Mouse (Mus musculus): ENCODE results near the gene Mpzl1. TPM values are rescaled to one million over a fixed set of nuclear protein-coding genes. Genes with fewer than 3 reads are reported as not detected.

Mpzl1 gene
- polyA plus RNA-seq, 1 experiment = 2.8 TPM

DNA sequence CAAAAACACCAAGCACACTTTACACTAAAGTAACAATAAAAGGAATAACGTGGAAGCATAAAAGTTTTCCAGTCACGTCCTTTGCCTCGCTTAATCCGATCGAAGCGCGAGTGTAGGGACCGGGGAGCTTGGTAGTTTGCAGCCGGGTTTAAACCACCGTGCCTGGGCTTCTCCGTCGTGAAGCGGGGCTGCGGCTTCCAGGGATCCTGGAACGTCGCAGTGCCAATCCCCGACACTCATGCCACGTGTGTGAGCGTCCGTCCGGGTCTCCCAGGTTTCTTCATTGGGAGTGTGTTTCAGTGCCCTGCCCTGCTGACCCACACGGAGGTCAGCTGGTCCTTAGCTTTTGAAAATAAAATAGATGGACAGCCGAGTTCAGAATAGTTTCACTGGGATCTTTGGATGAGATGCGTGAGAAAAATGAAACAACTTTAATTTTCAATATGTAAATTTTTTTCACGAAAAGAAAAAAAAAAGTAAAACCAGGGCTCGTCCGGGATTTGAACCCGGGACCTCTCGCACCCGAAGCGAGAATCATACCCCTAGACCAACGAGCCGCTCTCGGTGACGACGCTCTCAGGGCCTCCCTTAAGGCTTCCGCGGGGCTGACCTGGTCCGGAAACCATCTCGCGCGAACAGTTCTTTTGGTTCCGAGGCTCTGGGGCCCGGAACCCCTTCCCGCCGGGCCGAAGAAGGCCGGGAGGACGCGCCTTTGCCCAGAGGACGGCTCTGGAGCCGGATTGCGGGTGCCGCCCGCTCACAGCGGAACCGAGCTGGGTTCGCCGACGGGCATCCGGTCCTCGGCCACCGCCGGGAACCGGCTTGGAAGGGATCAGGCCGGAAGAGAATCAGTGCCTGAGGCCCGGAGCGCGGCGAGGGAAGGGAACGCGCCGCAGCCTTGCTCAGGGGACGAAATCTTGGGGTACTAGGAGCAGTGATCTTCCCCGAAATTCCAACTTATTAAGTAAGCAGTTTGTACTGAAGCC lies 7.7 kb upstream of the Mpzl1 start:
- Histone ChIP-seq H3K4me1 (ENCODE audit: control insufficient read depth, insufficient read depth, low read length) (peaks cover 28% of the 10 kb centered on the region), H3K27ac (ENCODE audit: insufficient read depth, low read depth, low read length) (peak overlapping the region; percentile 59), H3K4me3 (ENCODE audit: insufficient read depth, low read length) (peak overlapping the region; percentile 72)
- TF ChIP-seq POLR2A (IDR thresholded peaks at IDR 0.05; ENCODE audit: borderline replicate concordance, low read depth, low read length) (0 out of 2 replicates have a peak, but pooled peaks have one; percentile 49), CTCF (IDR thresholded peaks at IDR 0.05; ENCODE audit: low read depth, low read length) (no peak)

DNA sequence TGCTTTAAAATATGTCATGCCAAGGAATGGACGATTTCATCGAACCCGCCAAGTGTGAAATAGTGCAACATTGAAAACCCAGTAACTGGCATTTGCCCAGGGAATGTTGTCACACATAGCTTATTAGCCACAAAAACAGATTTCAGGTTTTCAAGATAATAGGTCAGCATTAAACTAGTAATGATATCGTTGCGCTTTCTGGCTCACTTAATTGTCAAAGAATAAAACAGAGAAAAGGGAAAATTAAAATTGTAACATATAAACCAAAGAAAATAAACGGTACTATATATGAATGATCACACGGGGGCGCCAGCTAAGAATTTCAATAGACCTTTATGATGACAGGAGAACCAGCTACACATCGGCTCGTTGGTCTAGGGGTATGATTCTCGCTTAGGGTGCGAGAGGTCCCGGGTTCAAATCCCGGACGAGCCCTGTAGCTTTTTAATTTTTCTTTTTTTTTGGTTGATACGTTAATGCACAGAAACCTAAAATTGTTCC lies 7.0 kb upstream of the Mpzl1 start:
- Histone ChIP-seq H3K27ac (ENCODE audit: insufficient read depth, low read depth, low read length) (peak overlapping the region; percentile 54), H3K4me3 (ENCODE audit: insufficient read depth, low read length) (peak overlapping the region; percentile 72), H3K4me1 (ENCODE audit: control insufficient read depth, insufficient read depth, low read length) (peaks cover 28% of the 10 kb centered on the region)
- TF ChIP-seq POLR2A (IDR thresholded peaks at IDR 0.05; ENCODE audit: borderline replicate concordance, low read depth, low read length) = no peak
- TF ChIP-seq CTCF (IDR thresholded peaks at IDR 0.05; ENCODE audit: low read depth, low read length) = peak; percentile 46; the same call in 1 of the 2 replicates

DNA sequence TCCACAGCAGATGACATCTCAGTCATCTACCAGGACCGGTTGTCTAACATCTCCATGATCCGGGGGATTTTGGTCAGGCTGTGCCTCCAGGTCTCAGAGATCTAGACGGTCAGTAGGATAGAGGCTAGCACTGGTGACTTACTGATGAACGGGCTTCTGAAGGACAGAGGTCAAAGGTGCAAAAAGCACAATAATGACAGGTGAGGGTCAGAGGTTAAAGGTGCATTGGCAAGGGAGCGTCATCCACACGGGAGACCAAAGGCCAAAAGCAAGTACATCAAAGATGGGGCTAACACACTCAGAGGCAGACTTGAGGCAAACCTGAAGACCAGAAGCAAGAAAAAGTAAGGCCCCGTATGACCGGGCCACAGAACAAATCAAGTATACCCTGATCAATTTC lies 2.0 kb upstream of the Mpzl1 start:
- H3K27ac ChIP-seq (ENCODE audit: insufficient read depth, low read depth, low read length) = no peak overlapping the region
- H3K4me3 ChIP-seq (ENCODE audit: insufficient read depth, low read length) = no peak overlapping the region
- H3K4me1 ChIP-seq (ENCODE audit: control insufficient read depth, insufficient read depth, low read length) = peaks cover 18% of the 10 kb centered on the region
- TF ChIP-seq CTCF (IDR thresholded peaks at IDR 0.05; ENCODE audit: low read depth, low read length) (no peak), POLR2A (IDR thresholded peaks at IDR 0.05; ENCODE audit: borderline replicate concordance, low read depth, low read length) (no peak)

DNA sequence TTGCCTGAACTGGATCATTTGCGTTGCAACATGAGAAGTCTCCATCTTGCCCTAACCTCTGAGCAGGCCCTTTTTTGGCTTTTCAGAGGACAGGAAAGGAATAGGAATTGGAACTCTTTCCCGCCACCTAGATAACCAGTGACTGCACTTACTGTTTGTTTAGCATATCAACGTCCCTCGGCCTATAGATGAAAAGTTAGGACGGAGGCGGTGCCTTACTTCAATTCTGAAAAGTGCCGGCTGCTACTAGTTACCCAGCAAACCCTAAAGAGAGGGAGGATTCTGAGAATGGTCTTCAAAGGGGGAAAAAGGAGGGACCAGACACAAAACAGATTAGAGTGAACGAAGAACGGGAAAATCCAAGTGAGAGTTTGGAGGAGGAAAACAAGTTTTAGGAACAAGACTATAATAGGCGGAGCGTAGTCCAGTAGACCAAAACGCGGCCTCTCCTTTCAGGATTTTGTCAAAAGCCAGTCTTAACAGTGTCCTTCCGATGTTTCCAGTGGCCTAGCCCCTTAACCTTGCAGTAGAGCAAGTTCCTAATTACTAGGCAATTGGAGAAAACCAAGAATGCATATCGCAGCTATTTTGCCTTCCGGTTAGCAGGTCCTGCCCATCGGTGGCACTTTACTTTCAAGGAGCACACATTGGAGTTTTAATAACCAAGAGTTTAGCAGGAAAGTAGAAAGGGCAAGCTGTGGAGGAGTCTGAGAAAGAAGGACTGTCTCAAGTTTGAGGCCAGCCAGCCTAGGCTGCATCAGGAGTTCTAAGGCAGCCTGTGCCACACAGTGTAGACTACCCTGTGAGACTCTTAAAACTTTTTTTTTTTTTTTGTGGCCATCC lies 938 bp upstream of the Mpzl1 start:
- H3K27ac ChIP-seq (ENCODE audit: insufficient read depth, low read depth, low read length) = no peak overlapping the region

DNA sequence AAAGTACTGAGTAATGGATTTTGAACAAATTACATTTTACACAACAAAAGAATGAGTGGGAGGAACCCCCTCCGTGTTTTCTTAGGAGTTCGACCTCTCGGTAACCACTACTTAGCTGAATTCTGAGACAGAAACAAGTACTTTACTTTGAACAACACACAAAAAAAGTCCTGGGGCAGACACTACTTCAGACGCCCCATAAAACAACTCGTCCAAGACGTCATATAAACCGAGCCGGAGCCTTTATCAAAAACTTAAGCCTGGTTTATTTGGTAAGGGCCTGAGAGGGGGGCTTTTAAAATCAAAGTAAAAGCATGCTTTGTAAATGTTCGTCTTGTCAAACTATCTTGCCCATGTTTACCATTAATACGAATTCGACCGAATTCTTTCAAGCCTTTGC lies 993 bp downstream of the Mpzl1 start:
- Histone ChIP-seq H3K4me1 (ENCODE audit: control insufficient read depth, insufficient read depth, low read length) (peaks cover 17% of the 10 kb centered on the region; the same call in 1 of the 2 replicates), H3K4me3 (ENCODE audit: insufficient read depth, low read length) (no peak overlapping the region), H3K27ac (ENCODE audit: insufficient read depth, low read depth, low read length) (no peak overlapping the region)
- TF ChIP-seq POLR2A (IDR thresholded peaks at IDR 0.05; ENCODE audit: borderline replicate concordance, low read depth, low read length) (no peak), CTCF (IDR thresholded peaks at IDR 0.05; ENCODE audit: low read depth, low read length) (no peak)

More for the DNA sequence above, 938 bp upstream of the Mpzl1 start:
- H3K4me1 ChIP-seq (ENCODE audit: control insufficient read depth, insufficient read depth, low read length) = peaks cover 19% of the 10 kb centered on the region
- TF ChIP-seq CTCF (IDR thresholded peaks at IDR 0.05; ENCODE audit: low read depth, low read length) = no peak
- TF ChIP-seq POLR2A (IDR thresholded peaks at IDR 0.05; ENCODE audit: borderline replicate concordance, low read depth, low read length) = no peak
- peak overlapping the region; percentile 57 for H3K4me3 ChIP-seq (ENCODE audit: insufficient read depth, low read length)

DNA sequence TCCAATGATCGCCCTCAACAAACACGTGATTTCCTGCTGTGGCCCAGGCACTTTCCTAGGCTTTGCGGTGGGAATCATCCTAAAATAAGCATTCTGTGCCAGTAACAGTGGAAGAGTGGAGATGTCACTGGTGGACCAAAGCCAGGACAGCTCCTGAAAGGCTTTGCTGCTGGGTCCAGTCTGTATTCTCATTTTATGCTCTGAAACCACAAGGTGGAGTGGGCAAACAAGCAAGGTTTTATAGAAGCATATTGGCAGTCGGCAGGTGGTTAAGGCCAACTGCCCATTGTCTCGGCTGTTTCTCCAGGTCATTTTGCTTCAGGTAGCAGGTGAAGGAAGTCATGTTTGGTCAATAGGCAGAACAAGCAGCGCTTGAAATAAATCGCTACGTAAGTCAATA lies 3.2 kb downstream of the Mpzl1 start:
- H3K4me3 ChIP-seq (ENCODE audit: insufficient read depth, low read length) = no peak overlapping the region
- H3K27ac ChIP-seq (ENCODE audit: insufficient read depth, low read depth, low read length) = no peak overlapping the region
- peaks cover 17% of the 10 kb centered on the region; the same call in 1 of the 2 replicates for H3K4me1 ChIP-seq (ENCODE audit: control insufficient read depth, insufficient read depth, low read length)
- TF ChIP-seq POLR2A (IDR thresholded peaks at IDR 0.05; ENCODE audit: borderline replicate concordance, low read depth, low read length) = no peak
- TF ChIP-seq CTCF (IDR thresholded peaks at IDR 0.05; ENCODE audit: low read depth, low read length) = no peak

DNA sequence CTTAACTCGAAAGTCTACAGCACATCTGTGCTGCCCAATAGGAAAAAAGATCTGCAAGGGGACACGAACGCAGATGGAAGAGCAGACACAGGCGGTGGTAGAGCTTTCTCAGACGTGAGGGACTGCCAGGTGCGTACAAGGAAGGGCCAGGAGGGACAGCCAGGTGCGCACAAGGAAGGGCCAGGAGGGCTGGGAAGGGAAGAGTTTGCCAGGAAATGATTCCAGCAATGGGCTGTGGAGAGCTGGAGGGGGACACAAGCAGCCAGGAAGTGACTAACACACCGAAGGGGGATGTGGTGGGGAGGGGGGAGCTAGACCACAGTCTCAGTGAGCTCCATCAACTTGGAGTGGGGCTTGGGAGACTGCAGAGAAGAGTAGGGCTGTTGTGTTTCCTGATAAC lies 4.4 kb downstream of the Mpzl1 start:
- no peak for TF ChIP-seq CTCF (IDR thresholded peaks at IDR 0.05; ENCODE audit: low read depth, low read length)
- no peak for TF ChIP-seq POLR2A (IDR thresholded peaks at IDR 0.05; ENCODE audit: borderline replicate concordance, low read depth, low read length)
- Histone ChIP-seq H3K27ac (ENCODE audit: insufficient read depth, low read depth, low read length) (no peak overlapping the region), H3K4me3 (ENCODE audit: insufficient read depth, low read length) (no peak overlapping the region), H3K4me1 (ENCODE audit: control insufficient read depth, insufficient read depth, low read length) (peaks cover 15% of the 10 kb centered on the region; the same call in 1 of the 2 replicates)

DNA sequence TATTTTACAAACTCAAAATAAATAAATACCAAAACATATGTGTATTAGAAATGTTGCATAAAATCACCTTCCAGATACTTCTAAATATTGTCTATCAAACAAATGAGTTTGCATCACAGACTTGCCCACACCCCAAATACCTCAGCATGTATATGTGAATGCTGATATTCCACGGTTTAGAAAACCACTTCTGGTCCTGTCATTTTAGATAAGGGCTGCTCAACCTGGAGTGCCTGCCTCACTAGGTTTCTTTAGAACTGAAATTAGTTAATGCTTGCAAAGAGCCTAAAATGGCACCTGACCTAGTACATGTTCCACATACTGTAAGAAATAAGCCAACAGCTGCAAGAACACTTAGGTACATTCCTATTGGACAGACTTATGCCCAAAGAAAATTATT lies 5.7 kb downstream of the Mpzl1 start:
- H3K27ac ChIP-seq (ENCODE audit: insufficient read depth, low read depth, low read length) = no peak overlapping the region
- TF ChIP-seq POLR2A (IDR thresholded peaks at IDR 0.05; ENCODE audit: borderline replicate concordance, low read depth, low read length) = no peak
- no peak for TF ChIP-seq CTCF (IDR thresholded peaks at IDR 0.05; ENCODE audit: low read depth, low read length)
- no peak overlapping the region for H3K4me3 ChIP-seq (ENCODE audit: insufficient read depth, low read length)
- H3K4me1 ChIP-seq (ENCODE audit: control insufficient read depth, insufficient read depth, low read length) = peaks cover 12% of the 10 kb centered on the region; the same call in 1 of the 2 replicates

DNA sequence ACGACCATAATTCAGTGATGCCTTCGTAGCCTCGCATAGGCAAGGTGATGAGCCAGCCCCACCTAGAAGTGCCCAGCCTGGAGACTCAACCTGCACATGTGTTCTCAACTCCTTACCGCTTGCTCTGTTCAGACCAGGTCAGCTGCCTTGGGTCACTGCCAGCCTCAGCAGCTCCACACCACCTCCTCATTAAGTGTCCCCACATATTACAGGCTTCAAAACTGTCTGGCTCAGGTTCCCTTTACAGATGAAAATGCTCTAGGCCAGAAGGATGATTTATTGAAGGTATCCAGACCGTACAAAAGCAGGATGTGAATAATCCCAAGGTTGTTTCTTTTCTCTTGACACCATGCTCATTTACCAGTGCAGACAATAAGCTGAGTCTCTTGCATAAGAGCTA lies 8.4 kb downstream of the Mpzl1 start:
- no peak for TF ChIP-seq POLR2A (IDR thresholded peaks at IDR 0.05; ENCODE audit: borderline replicate concordance, low read depth, low read length)
- no peak for TF ChIP-seq CTCF (IDR thresholded peaks at IDR 0.05; ENCODE audit: low read depth, low read length)
- Histone ChIP-seq H3K27ac (ENCODE audit: insufficient read depth, low read depth, low read length) (no peak overlapping the region), H3K4me1 (ENCODE audit: control insufficient read depth, insufficient read depth, low read length) (peaks cover 22% of the 10 kb centered on the region), H3K4me3 (ENCODE audit: insufficient read depth, low read length) (no peak overlapping the region)
